Mouse (Mus musculus): ENCODE results near the gene Clasrp.

- TF ChIP-seq CTCF (IDR thresholded peaks at IDR 0.05; ENCODE audit: low read depth, low read length), result no peak
- no peak for TF ChIP-seq POLR2AphosphoS5 (IDR thresholded peaks at IDR 0.05; ENCODE audit: insufficient replicate concordance, low read depth, low read length)
- TF ChIP-seq GATA2 (IDR thresholded peaks at IDR 0.05; ENCODE audit: borderline replicate concordance, low read depth, low read length), result no peak
These were observed 28.4 kb upstream of the Clasrp start for GRCm38 (mm10) chr7:19632720-19633119.

All from G1E (cell line).